Mouse (Mus musculus): ENCODE results near the gene Nek6. TPM values are rescaled to one million over a fixed set of nuclear protein-coding genes. Genes with fewer than 3 reads are reported as not detected.

Nek6 gene
- total and polyA plus RNA-seq, 3 experiments: 3.7 to 5.4 TPM; not detected in 1

GRCm38 (mm10) chr2:38552004-38552443 lies 40.6 kb downstream of the Nek6 start:
- no peak overlapping the region for H3K27ac ChIP-seq (ENCODE audit: control insufficient read depth, low read depth, low read length)
- no peaks in the 10 kb centered on the region for H3K79me2 ChIP-seq (ENCODE audit: control insufficient read depth, insufficient read depth, low read length, poor library complexity)
- no peaks in the 10 kb centered on the region for H3K4me1 ChIP-seq (ENCODE audit: control insufficient read depth in 1 of 2, insufficient read depth in 2 of 2, low read length in 2 of 2)
- no peaks in the 10 kb centered on the region for H3K27me3 ChIP-seq (ENCODE audit: control insufficient read depth in 1 of 2, insufficient read depth in 2 of 2, low read length in 2 of 2)
- TF ChIP-seq NELFE (IDR thresholded peaks at IDR 0.05; ENCODE audit: low read depth, low read length): no peak
- TF ChIP-seq ZKSCAN1 (IDR thresholded peaks at IDR 0.05; ENCODE audit: low read depth, low read length): no peak
- no peak for TF ChIP-seq SMC3 (IDR thresholded peaks at IDR 0.05; ENCODE audit: low read depth, low read length)
- no peak for TF ChIP-seq NRF1 (IDR thresholded peaks at IDR 0.05; ENCODE audit: insufficient read depth, low read depth, low read length, poor library complexity, severe bottlenecking)
- no peak for TF ChIP-seq RAD21 (IDR thresholded peaks at IDR 0.05; ENCODE audit: low read depth, low read length)
- no peak for TF ChIP-seq POLR2AphosphoS2 (IDR thresholded peaks at IDR 0.05; ENCODE audit: low read length)
- no peak for TF ChIP-seq EP300 (IDR thresholded peaks at IDR 0.05; ENCODE audit: low read depth in 1 of 2, low read length in 2 of 2)
- TF ChIP-seq E2F4 (IDR thresholded peaks at IDR 0.05; ENCODE audit: borderline replicate concordance, low read depth, low read length): no peak
- no peak for TF ChIP-seq TCF12 (IDR thresholded peaks at IDR 0.05; ENCODE audit: low read depth, low read length)
- TF ChIP-seq POLR2AphosphoS5 (IDR thresholded peaks at IDR 0.05; ENCODE audit: borderline replicate concordance, low read depth, low read length): no peak
- TF ChIP-seq UBTF (IDR thresholded peaks at IDR 0.05; ENCODE audit: borderline replicate concordance, insufficient read depth, low read depth, low read length): no peak
- no peak for TF ChIP-seq GABPA (IDR thresholded peaks at IDR 0.05; ENCODE audit: low read depth, low read length)
- no peak for TF ChIP-seq CHD1 (IDR thresholded peaks at IDR 0.05; ENCODE audit: low read depth, low read length)
- TF ChIP-seq BHLHE40 (IDR thresholded peaks at IDR 0.05; ENCODE audit: borderline replicate concordance, low read depth, low read length): no peak
- TF ChIP-seq MYC (IDR thresholded peaks at IDR 0.05; ENCODE audit: low read depth, low read length): no peak
- no peak for TF ChIP-seq MAZ (IDR thresholded peaks at IDR 0.05; ENCODE audit: low read depth, low read length)
- no peak for TF ChIP-seq RCOR1 (IDR thresholded peaks at IDR 0.05; ENCODE audit: low read depth, low read length)
- no peaks in the 10 kb centered on the region for H3K9me3 ChIP-seq (replicated peaks; ENCODE audit: insufficient read depth, low read length)
- no peak for DNase-seq (ENCODE audit: low read depth, low spot score)
- no peak overlapping the region for H3K4me3 ChIP-seq (ENCODE audit: control insufficient read depth in 1 of 2, insufficient read depth in 1 of 2, low read depth in 2 of 2, low read length in 2 of 2)
- no peaks in the 10 kb centered on the region for H3K36me3 ChIP-seq (ENCODE audit: control insufficient read depth in 1 of 2, insufficient read depth in 2 of 2, low read length in 2 of 2)
- no peak overlapping the region for H3K9ac ChIP-seq (ENCODE audit: control insufficient read depth, low read depth, low read length, poor library complexity, severe bottlenecking)

DNA sequence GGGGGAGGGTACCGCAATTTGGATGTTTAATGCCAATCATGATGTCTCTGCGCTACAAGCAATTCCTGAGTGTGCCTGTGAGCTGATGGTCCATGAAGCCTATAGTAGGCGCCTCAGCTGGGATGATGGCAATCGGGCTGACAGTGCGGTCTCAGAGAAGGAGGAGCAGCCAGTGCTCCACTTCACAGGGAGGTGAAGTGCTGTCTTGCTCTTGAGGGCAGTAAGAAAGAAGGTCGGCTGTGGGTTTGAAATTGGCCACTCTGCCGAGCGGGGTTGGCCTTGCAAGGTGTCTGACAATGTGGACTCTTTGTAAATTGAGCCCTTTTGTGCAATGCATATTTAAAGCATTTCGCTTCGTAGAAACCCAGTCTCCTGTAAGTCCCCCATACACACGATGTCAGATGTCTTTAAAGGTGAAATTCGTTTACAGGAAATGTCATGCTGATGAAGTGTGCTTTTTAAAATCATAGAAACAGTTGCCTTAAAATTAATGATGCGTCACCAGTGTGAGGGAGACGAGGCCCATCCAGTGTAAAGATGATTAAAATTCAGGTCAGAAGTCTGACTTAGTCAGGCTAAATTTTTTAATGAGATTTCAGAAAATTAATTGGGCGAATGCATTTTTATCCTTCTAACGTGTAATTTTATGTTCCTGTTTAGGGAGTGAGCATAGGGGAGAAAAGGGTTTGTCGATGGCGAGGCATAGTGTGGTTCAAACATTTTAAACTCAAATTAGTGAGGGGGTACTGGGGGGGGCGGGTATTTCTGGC lies 43.0 kb downstream of the Nek6 start:
- no peaks in the 10 kb centered on the region for H3K79me2 ChIP-seq (ENCODE audit: control insufficient read depth, insufficient read depth, low read length, poor library complexity)
- H3K4me1 ChIP-seq (ENCODE audit: control insufficient read depth in 1 of 2, insufficient read depth in 2 of 2, low read length in 2 of 2): no peaks in the 10 kb centered on the region
- no peaks in the 10 kb centered on the region for H3K36me3 ChIP-seq (ENCODE audit: control insufficient read depth in 1 of 2, insufficient read depth in 2 of 2, low read length in 2 of 2)
- no peak for DNase-seq (ENCODE audit: low read depth, low spot score)
- no peak overlapping the region for H3K9ac ChIP-seq (ENCODE audit: control insufficient read depth, low read depth, low read length, poor library complexity, severe bottlenecking)
- TF ChIP-seq E2F4 (IDR thresholded peaks at IDR 0.05; ENCODE audit: borderline replicate concordance, low read depth, low read length) (no peak), MEF2A (IDR thresholded peaks at IDR 0.05; ENCODE audit: extremely low read depth, insufficient replicate concordance, low read depth, low read length, poor library complexity, severe bottlenecking) (no peak)
- no peaks in the 10 kb centered on the region for H3K9me3 ChIP-seq (replicated peaks; ENCODE audit: insufficient read depth, low read length)
- H3K27me3 ChIP-seq (ENCODE audit: control insufficient read depth in 1 of 2, insufficient read depth in 2 of 2, low read length in 2 of 2): no peaks in the 10 kb centered on the region
- H3K4me3 ChIP-seq (ENCODE audit: control insufficient read depth in 1 of 2, insufficient read depth in 1 of 2, low read depth in 2 of 2, low read length in 2 of 2): no peak overlapping the region
- no peak overlapping the region for H3K27ac ChIP-seq (ENCODE audit: control insufficient read depth, low read depth, low read length)

Data from MEL (cell line).